Mouse (Mus musculus) MEL (cell line): Measurements from ENCODE around the gene Gm17455. TPM values are rescaled to one million over a fixed set of nuclear protein-coding genes. Genes with fewer than 3 reads are reported as not detected.

ENCODE experiments used
- DNase-seq: peaks from one replicate; pipeline ENCODE4 v3.0.0; 2011; ENCODE audit warnings: low read depth, low spot score
- H3K27ac ChIP-seq: 2 replicates; pipeline ENCODE4 v1.5.1; 2012; ENCODE audit warnings: low read depth, mild to moderate bottlenecking, control low read depth, low read length, moderate library complexity; ENCODE audit not compliant: control insufficient read depth
- H3K27me3 ChIP-seq, 2 experiments: fragments of 150-350 bp in 1 of 2; sonication (generic) in 1 of 2; 2 replicates each; pipeline ENCODE4 v1.6.1; 2012; ENCODE audit warnings: low read length in 2 of 2, mild to moderate bottlenecking in 2 of 2, improper control_type of control experiment in 1 of 2, moderate library complexity in 1 of 2; ENCODE audit not compliant: insufficient read depth in 2 of 2, control insufficient read depth in 1 of 2
- H3K36me3 ChIP-seq, 2 experiments: 2 replicates each; pipeline ENCODE4 v1.6.1; 2012 to 2014; ENCODE audit warnings: low read length in 2 of 2, improper control_type of control experiment in 1 of 2, inconsistent platforms in 1 of 2, mild to moderate bottlenecking in 1 of 2; ENCODE audit not compliant: insufficient read depth in 2 of 2, control insufficient read depth in 1 of 2
- H3K4me1 ChIP-seq, 2 experiments: fragments of 150-350 bp in 1 of 2; sonication (generic) in 1 of 2; 2 replicates each; pipeline ENCODE4 v1.6.1; 2012; ENCODE audit warnings: low read length in 2 of 2, improper control_type of control experiment in 1 of 2, mild to moderate bottlenecking in 1 of 2; ENCODE audit not compliant: insufficient read depth in 2 of 2, control insufficient read depth in 1 of 2
- H3K4me3 ChIP-seq, 2 experiments: fragments of 150-350 bp in 1 of 2; sonication (generic) in 1 of 2; 2 replicates each; pipeline ENCODE4 v1.5.1; 2012; ENCODE audit warnings: low read depth in 2 of 2, low read length in 2 of 2, mild to moderate bottlenecking in 2 of 2, moderate library complexity in 2 of 2, control low read depth in 1 of 2, improper control_type of control experiment in 1 of 2; ENCODE audit not compliant: control insufficient read depth in 1 of 2, insufficient read depth in 1 of 2
- H3K79me2 ChIP-seq: 2 replicates; pipeline ENCODE4 v1.6.1; 2012; ENCODE audit warnings: mild to moderate bottlenecking, low read length, moderate library complexity; ENCODE audit not compliant: control insufficient read depth, poor library complexity, insufficient read depth
- H3K9ac ChIP-seq: 2 replicates; pipeline ENCODE4 v1.6.1; 2012; ENCODE audit warnings: low read depth, mild to moderate bottlenecking, control low read depth, low read length, moderate library complexity; ENCODE audit not compliant: control insufficient read depth, poor library complexity, severe bottlenecking
- H3K9me3 ChIP-seq: fragments of 150-350 bp; sonication (generic); replicated peaks from 2 replicates; pipeline ENCODE4 v1.6.1; 2012; ENCODE audit warnings: mild to moderate bottlenecking, low read length, improper control_type of control experiment, moderate library complexity; ENCODE audit not compliant: insufficient read depth
- BHLHE40 ChIP-seq: IDR thresholded peaks from 2 replicates; pipeline ENCODE4 v1.6.1; 2012; ENCODE audit warnings: low read depth, mild to moderate bottlenecking, inconsistent platforms, low read length, improper control_type of control experiment, borderline replicate concordance
- CHD2 ChIP-seq: IDR thresholded peaks from 2 replicates; pipeline ENCODE4 v1.6.1; 2011; ENCODE audit warnings: low read length, improper control_type of control experiment
- CTCF ChIP-seq, 3 experiments: IDR thresholded peaks in 2 of 3; conservative IDR thresholded peaks in 1 of 3; 2 replicates each; pipeline ENCODE4 v1.5.1; 2011 to 2012; ENCODE audit warnings: low read length in 3 of 3, low read depth in 2 of 3, mild to moderate bottlenecking in 2 of 3, improper control_type of control experiment in 1 of 3, inconsistent platforms in 1 of 3, mixed read lengths in 1 of 3, moderate library complexity in 1 of 3; ENCODE audit not compliant: control insufficient read depth in 1 of 3, insufficient read depth in 1 of 3, poor library complexity in 1 of 3, severe bottlenecking in 1 of 3
- ETS1 ChIP-seq: IDR thresholded peaks from 2 replicates; pipeline ENCODE4 v1.6.1; 2012; ENCODE audit warnings: low read depth, mild to moderate bottlenecking, inconsistent platforms, low read length, improper control_type of control experiment, moderate library complexity
- GATA1 ChIP-seq: IDR thresholded peaks from 2 replicates; pipeline ENCODE4 v1.6.1; 2011; ENCODE audit warnings: low read depth, low read length, improper control_type of control experiment
- KAT2A ChIP-seq: conservative IDR thresholded peaks from 2 replicates; pipeline ENCODE4 v1.6.1; 2012; ENCODE audit warnings: low read depth, low read length, improper control_type of control experiment, inconsistent platforms
- MAX ChIP-seq: IDR thresholded peaks from 2 replicates; pipeline ENCODE4 v1.6.1; 2011; ENCODE audit warnings: low read length, improper control_type of control experiment
- MAZ ChIP-seq: IDR thresholded peaks from 2 replicates; pipeline ENCODE4 v1.6.1; 2012; ENCODE audit warnings: low read depth, mild to moderate bottlenecking, inconsistent platforms, low read length, improper control_type of control experiment
- MEF2A ChIP-seq: IDR thresholded peaks from 2 replicates; pipeline ENCODE4 v1.6.1; 2014; ENCODE audit warnings: low read depth, mild to moderate bottlenecking, inconsistent platforms, low read length, improper control_type of control experiment; ENCODE audit not compliant: poor library complexity, insufficient replicate concordance, severe bottlenecking; ENCODE audit errors: extremely low read depth
- MXI1 ChIP-seq: IDR thresholded peaks from 2 replicates; pipeline ENCODE4 v1.6.1; 2011; ENCODE audit warnings: mild to moderate bottlenecking, low read depth, low read length, improper control_type of control experiment
- NELFE ChIP-seq: IDR thresholded peaks from 2 replicates; pipeline ENCODE4 v1.6.1; 2011; ENCODE audit warnings: low read depth, low read length, improper control_type of control experiment
- POLR2AphosphoS2 ChIP-seq: IDR thresholded peaks from 2 replicates; pipeline ENCODE4 v1.6.1; 2011; ENCODE audit warnings: low read length, improper control_type of control experiment
- RAD21 ChIP-seq: IDR thresholded peaks from 2 replicates; pipeline ENCODE4 v1.6.1; 2011; ENCODE audit warnings: mild to moderate bottlenecking, low read depth, low read length, improper control_type of control experiment
- RCOR1 ChIP-seq: IDR thresholded peaks from 2 replicates; pipeline ENCODE4 v1.6.1; 2012; ENCODE audit warnings: low read depth, mild to moderate bottlenecking, inconsistent platforms, low read length, improper control_type of control experiment
- TCF12 ChIP-seq: IDR thresholded peaks from 2 replicates; pipeline ENCODE4 v1.6.1; 2014; ENCODE audit warnings: low read depth, mild to moderate bottlenecking, inconsistent platforms, low read length, improper control_type of control experiment, moderate library complexity
- UBTF ChIP-seq: IDR thresholded peaks from 2 replicates; pipeline ENCODE4 v1.6.1; 2012; ENCODE audit warnings: low read depth, mild to moderate bottlenecking, inconsistent platforms, low read length, improper control_type of control experiment, moderate library complexity, borderline replicate concordance; ENCODE audit not compliant: insufficient read depth
- ZC3H11A ChIP-seq: IDR thresholded peaks from 2 replicates; pipeline ENCODE4 v1.6.1; 2012; ENCODE audit warnings: low read depth, mild to moderate bottlenecking, inconsistent platforms, low read length, improper control_type of control experiment
- ZKSCAN1 ChIP-seq: IDR thresholded peaks from 2 replicates; pipeline ENCODE4 v1.6.1; 2012; ENCODE audit warnings: low read depth, mild to moderate bottlenecking, inconsistent platforms, low read length, improper control_type of control experiment, moderate library complexity
- ZMIZ1 ChIP-seq: IDR thresholded peaks from 2 replicates; pipeline ENCODE4 v1.6.1; 2012; ENCODE audit warnings: low read depth, mild to moderate bottlenecking, inconsistent platforms, low read length, improper control_type of control experiment, moderate library complexity
- ZNF384 ChIP-seq: IDR thresholded peaks from 2 replicates; pipeline ENCODE4 v1.6.1; 2012; ENCODE audit warnings: low read depth, mild to moderate bottlenecking, inconsistent platforms, low read length, improper control_type of control experiment
- polyA plus RNA-seq, 2 experiments: library from polyadenylated mRNA; stranded (reverse) in 1 of 2; unstranded in 1 of 2; fragments of >175 nt in 1 of 2; fragments of >200 nt in 1 of 2; gene quantifications; 2 replicates each; pipeline versions ENCODE4 v1.2.1 to v1.2.4; 2012; ENCODE audit warnings: low replicate concordance in 2 of 2, low read depth in 1 of 2; ENCODE audit not compliant: insufficient read length in 2 of 2, insufficient read depth in 1 of 2, missing spikeins in 1 of 2
- total RNA-seq: library from RNA; depleted of rRNA; stranded (reverse); fragments of 300-350 nt; gene quantifications from 2 replicates; pipeline ENCODE4 v1.2.3, GENCODE M21; 2012

The Gm17455 gene
- total and polyA plus RNA-seq, 3 experiments: not detected

- peaks cover 0 to 3% of the 10 kb centered on the region in 2 experiments; a peak in 1 of 4 replicates for H3K4me1 ChIP-seq
- H3K9me3 ChIP-seq: no peaks in the 10 kb centered on the region
- no peak for DNase-seq
- no peaks in the 10 kb centered on the region for H3K36me3 ChIP-seq
- no peak overlapping the region for H3K4me3 ChIP-seq
- no peaks in the 10 kb centered on the region for H3K27me3 ChIP-seq
- H3K9ac ChIP-seq: no peak overlapping the region
- TF ChIP-seq MAZ (no peak), ZNF384 (no peak), GATA1 (no peak), ZC3H11A (no peak), KAT2A (no peak), ZMIZ1 (no peak), RCOR1 (no peak), CTCF (IDR thresholded peaks at IDR 0.05 in 2 of 3, conservative IDR thresholded peaks at IDR 0.05 in 1 of 3; ENCODE audit: control insufficient read depth in 1 of 3, insufficient read depth in 1 of 3, low read depth in 2 of 3, low read length in 3 of 3, poor library complexity in 1 of 3, severe bottlenecking in 1 of 3) (no peak), TCF12 (no peak), BHLHE40 (no peak), MXI1 (no peak), ZKSCAN1 (no peak), RAD21 (no peak), ETS1 (no peak), MAX (no peak), POLR2AphosphoS2 (no peak), NELFE (no peak), CHD2 (no peak), MEF2A (no peak), UBTF (no peak)
- no peak overlapping the region for H3K27ac ChIP-seq
- H3K79me2 ChIP-seq: no peaks in the 10 kb centered on the region
Measured at GRCm38 (mm10) chr10:60400507-60401295, 1.2 kb downstream of the Gm17455 start.
